Mouse (Mus musculus): ENCODE measurements at regions not wholly inside any gene's neighbourhood (a gene's known extent, or its start where the extent isn't known, plus 50 kb on each side); places are given as distances from the start of the nearest gene placed in this dataset.

DNA sequence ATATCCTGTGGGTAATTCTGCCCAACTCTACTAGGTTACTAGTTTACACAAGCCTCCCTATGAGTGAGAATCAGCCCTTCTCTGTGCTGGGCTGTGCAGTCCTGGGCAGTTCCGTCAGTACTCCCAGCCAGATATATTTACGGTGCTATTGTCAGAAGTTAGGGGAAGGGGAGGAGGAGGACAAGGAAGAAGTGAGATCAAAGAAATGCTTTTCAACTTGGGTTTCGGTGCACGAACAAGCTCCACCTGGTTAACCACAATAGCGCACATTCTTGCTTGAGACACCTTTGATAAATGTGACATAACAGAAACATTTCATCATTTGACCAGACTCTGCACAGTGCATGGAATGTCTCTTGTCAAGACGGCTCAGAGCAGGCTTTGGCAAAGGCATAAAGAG lies 68.3 kb upstream of the Tenm4 start:
- H3K27me3 ChIP-seq (ENCODE audit: insufficient read depth, low read length) = peaks cover 37% of the 10 kb centered on the region
- TF ChIP-seq CTCF (conservative IDR thresholded peaks at IDR 0.05; ENCODE audit: low read length) (no peak), NANOG (IDR thresholded peaks at IDR 0.05; ENCODE audit: borderline replicate concordance, low read length) (no peak), POU5F1 (IDR thresholded peaks at IDR 0.05; ENCODE audit: borderline replicate concordance, low read length) (no peak)
- no peaks in the 10 kb centered on the region for H3K4me1 ChIP-seq (replicated peaks; ENCODE audit: low read depth, low read length)
- no peaks in the 10 kb centered on the region for H3K36me3 ChIP-seq (ENCODE audit: insufficient read depth, low read length)
- H3K4me3 ChIP-seq (replicated peaks; ENCODE audit: low read length) = no peak overlapping the region
- H3K9me3 ChIP-seq (ENCODE audit: low read length) = peaks cover 10% of the 10 kb centered on the region

DNA sequence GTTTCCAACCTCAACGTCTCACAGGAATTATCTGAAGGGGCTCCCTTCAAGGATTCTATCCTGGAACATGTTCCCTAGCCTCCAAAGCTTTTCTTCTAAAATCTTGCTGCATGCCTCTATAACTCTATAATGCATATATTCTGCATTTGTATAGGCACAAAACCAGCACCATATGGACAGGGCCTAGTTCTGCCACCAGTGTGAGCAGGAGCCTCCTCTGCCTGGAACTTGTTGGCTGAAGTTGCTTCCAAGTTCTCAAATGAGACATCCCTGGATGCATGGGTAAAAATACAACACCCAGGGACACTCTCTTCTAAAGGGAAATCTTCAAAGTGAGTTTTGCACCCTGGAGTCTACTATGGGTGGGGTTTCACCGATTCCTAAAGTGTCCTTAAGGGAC lies 62.3 kb upstream of the Tenm4 start:
- Histone ChIP-seq H3K9me3 (ENCODE audit: low read length) (no peaks in the 10 kb centered on the region), H3K4me3 (replicated peaks; ENCODE audit: low read length) (no peak overlapping the region), H3K36me3 (ENCODE audit: insufficient read depth, low read length) (no peaks in the 10 kb centered on the region), H3K4me1 (replicated peaks; ENCODE audit: low read depth, low read length) (no peaks in the 10 kb centered on the region), H3K27me3 (ENCODE audit: insufficient read depth, low read length) (peaks cover 13% of the 10 kb centered on the region)
- TF ChIP-seq NANOG (IDR thresholded peaks at IDR 0.05; ENCODE audit: borderline replicate concordance, low read length) = no peak
- no peak for TF ChIP-seq POU5F1 (IDR thresholded peaks at IDR 0.05; ENCODE audit: borderline replicate concordance, low read length)
- no peak for TF ChIP-seq CTCF (conservative IDR thresholded peaks at IDR 0.05; ENCODE audit: low read length)

DNA sequence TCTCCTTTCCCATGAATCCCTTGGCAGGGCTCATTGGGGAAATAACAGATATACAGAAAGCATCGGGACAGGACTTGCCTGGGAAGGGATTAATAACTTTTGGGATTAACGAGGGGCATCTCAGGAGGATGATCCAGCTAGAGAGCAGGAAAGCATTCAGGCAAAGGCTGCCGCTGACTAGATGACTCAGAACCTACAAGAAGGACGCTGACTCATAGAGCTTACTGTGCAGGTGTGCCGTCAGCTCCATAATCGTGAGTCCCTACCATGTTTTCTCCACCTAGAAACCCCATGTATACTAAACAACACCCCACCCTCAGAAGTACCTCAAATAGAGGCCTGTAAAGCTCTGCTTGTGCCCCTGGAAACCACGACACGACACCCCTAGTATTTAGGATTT lies 50.9 kb upstream of the Tenm4 start:
- Histone ChIP-seq H3K9me3 (ENCODE audit: low read length) (peaks cover 9% of the 10 kb centered on the region; the same call in 1 of the 2 replicates), H3K4me1 (replicated peaks; ENCODE audit: low read depth, low read length) (no peaks in the 10 kb centered on the region), H3K27me3 (ENCODE audit: insufficient read depth, low read length) (0 out of 2 replicates have a peak, but pooled peaks cover 6% of the 10 kb centered on the region), H3K36me3 (ENCODE audit: insufficient read depth, low read length) (no peaks in the 10 kb centered on the region), H3K4me3 (replicated peaks; ENCODE audit: low read length) (no peak overlapping the region)
- TF ChIP-seq POU5F1 (IDR thresholded peaks at IDR 0.05; ENCODE audit: borderline replicate concordance, low read length) = no peak
- no peak for TF ChIP-seq CTCF (conservative IDR thresholded peaks at IDR 0.05; ENCODE audit: low read length)

All from E14TG2a.4 (cell line).